Mouse (Mus musculus) left cerebral cortex, adult 2 months (tissue): Measurements from ENCODE around the gene Tmigd3. TPM values are rescaled to one million over a fixed set of nuclear protein-coding genes. Genes with fewer than 3 reads are reported as not detected.
A peak's percentile ranks its signal among the peaks of the same experiment; 100 is the strongest.

Experiments
- DNase-seq, 2 experiments: peaks; one replicate each; pipeline ENCODE4 v3.0.0; 2021 to 2022; ENCODE audit warnings: low spot score in 2 of 2, mixed read lengths in 1 of 2; ENCODE audit errors: extremely low spot score in 1 of 2
- H3K27ac ChIP-seq: fragments of 200-600 bp; 2 replicates; pipeline ENCODE4 v1.8.1; 2022
- H3K4me3 ChIP-seq: fragments of 200-600 bp; 2 replicates; pipeline ENCODE4 v1.8.1; 2022
- CTCF ChIP-seq: fragments of 200-600 bp; IDR thresholded peaks from 2 replicates; pipeline ENCODE4 v1.8.1; 2022; ENCODE audit warnings: antibody characterized with exemption, mild to moderate bottlenecking, moderate library complexity
- intact Hi-C: fragments of 180-260 bp; cut with DNase I; formaldehyde crosslinking; loops from one replicate; pipeline ENCODE4 v1.15.1; 2025
- total RNA-seq, 2 experiments: library from RNA; stranded (reverse); gene quantifications; 2 replicates each; pipeline ENCODE4 v1.2.3; 2021

Gene Tmigd3
- total RNA-seq, 2 experiments from 2014 or later: 0.75 TPM; not detected in 1

DNA sequence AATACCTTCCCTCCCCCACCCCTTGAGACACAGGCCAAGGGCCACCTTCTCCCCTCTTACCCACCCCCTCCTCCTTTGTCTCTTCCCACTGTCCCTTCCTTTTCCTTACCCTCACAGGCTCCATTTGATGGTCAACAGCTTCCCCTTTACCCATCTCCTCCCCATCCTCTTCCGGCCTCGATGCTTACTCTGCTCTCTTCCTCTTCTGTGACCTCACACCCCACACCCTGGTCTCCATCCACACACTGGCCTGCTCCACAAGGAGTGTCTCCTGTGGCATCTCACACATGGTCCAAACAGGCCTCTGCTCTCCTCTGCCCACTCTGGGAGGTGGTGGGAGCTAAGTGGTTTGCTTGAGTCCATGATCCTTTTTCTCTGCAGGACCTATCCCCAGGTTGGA, 7.2 kb downstream of the Tmigd3 start:
- Histone ChIP-seq H3K4me3 (no peak overlapping the region), H3K27ac (no peak overlapping the region)
- intact Hi-C loops: no loop called here
- no peak for DNase-seq
- no peak for TF ChIP-seq CTCF

- no peak for DNase-seq
- Histone ChIP-seq H3K27ac (no peak overlapping the region), H3K4me3 (no peak overlapping the region)
- intact Hi-C loops: no loop called here
- no peak for TF ChIP-seq CTCF
These were observed 8.0 kb downstream of the Tmigd3 start for GRCm38 (mm10) chr3:105878751-105879150.

DNA sequence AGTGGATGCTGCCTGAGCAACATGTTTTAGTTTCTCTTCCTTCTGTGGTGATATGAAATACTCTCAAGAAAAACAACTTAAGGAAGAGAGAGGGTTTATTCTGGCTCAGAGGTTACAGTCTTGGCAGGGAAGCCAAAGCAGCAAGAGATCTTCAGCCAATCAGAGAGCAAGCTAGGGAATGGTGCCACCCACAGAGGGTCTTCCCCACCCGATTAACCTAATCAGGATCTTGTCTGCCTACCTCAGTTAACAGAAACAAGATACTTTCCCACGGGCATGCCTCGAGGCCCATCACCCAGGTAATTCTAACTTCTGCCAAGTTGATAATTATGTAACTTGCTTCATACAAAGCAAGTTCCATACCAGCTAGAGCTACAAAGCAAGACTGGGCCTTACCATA, 9.7 kb downstream of the Tmigd3 start:
- no peak for TF ChIP-seq CTCF
- no peak overlapping the region for H3K4me3 ChIP-seq
- intact Hi-C loops: no loop called here

GRCm38 (mm10) chr3:105882105-105882504, 11.4 kb downstream of the Tmigd3 start:
- intact Hi-C loops: no loop called here
- Histone ChIP-seq H3K4me3 (no peak overlapping the region), H3K27ac (no peak overlapping the region)
- no peak for DNase-seq
- TF ChIP-seq CTCF: no peak

More for the DNA sequence above, 9.7 kb downstream of the Tmigd3 start:
- no peak for DNase-seq
- H3K27ac ChIP-seq: no peak overlapping the region

- TF ChIP-seq CTCF: no peak
- intact Hi-C loops: no loop called here
- Histone ChIP-seq H3K4me3 (no peak overlapping the region), H3K27ac (no peak overlapping the region)
- no peak for DNase-seq
These were observed 12.4 kb downstream of the Tmigd3 start for GRCm38 (mm10) chr3:105883111-105883510.

DNA sequence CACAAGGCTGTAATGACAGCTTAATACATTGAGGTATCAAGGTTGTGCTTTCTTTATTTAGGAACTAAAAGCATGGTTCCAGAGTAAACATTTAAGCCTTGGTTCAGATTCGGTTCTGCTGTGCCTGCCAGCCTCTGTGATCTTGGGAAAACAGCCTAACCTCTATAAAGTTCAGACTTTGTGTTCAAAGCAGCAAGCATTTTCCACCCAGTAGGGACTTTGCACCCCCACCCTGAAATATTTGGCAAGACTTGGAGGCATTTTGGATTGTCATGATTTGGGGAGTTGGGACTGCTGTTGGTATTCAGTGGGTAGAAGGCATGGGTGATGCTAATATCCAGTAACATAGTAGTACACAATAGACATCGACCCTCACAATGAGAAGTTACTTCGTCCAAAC, 18.3 kb downstream of the Tmigd3 start:
- H3K27ac ChIP-seq: no peak overlapping the region
- peak in 1 of 2 experiments; percentile 6 for DNase-seq
- TF ChIP-seq CTCF: no peak
- no peak overlapping the region for H3K4me3 ChIP-seq
- intact Hi-C loops: no loop called here

DNA sequence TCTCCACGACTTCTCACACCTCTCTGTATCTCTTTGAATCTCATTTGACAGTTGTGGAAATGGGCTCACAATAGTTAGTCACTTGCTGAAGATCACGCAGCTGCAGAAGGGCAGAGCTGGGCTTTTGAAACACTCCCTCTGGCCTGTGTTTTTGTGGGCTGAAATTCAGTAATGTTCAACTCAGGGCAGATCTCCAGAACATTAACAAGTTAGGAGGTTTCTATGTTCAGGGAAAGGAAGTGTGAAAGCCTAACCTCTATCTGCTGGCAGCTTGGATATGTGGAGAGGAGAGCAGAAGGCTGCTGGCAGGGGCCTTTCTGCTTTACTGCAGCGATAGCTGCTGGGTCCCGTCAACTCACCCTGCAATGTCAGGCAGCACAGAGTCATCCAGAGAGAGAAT, 19.5 kb downstream of the Tmigd3 start:
- DNase-seq: no peak
- Histone ChIP-seq H3K4me3 (no peak overlapping the region), H3K27ac (0 out of 2 replicates have a peak overlapping the region, but pooled peaks have one; percentile 24)
- no peak for TF ChIP-seq CTCF
- intact Hi-C loops: loop anchor here (5.0 kb wide), 1 partner anchor 33 kb away; no protein-coding TSS in a partner anchor

DNA sequence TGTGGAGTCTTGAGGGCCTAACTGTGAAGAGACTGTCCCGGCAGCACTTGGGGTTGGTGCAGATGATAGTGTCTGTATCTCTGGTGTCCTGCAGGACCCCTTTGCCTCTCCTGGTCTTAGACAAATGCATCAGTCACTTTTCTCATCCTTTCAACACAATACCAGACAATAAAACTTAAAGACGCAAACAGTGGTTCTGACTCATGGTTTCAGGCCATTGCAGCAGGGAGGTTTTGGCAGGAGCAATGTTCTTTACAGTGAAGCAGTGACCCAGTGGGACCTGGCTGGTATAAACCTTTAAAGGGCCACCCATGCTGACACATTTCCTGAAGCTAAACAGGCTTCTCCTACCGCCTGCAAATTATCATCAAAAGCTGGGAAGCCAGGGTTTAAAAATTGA, 20.4 kb downstream of the Tmigd3 start:
- intact Hi-C loops: loop anchor here (5.0 kb wide), 1 partner anchor 34 kb away; no protein-coding TSS in a partner anchor
- no peak for DNase-seq
- no peak overlapping the region for H3K4me3 ChIP-seq
- H3K27ac ChIP-seq: no peak overlapping the region
- no peak for TF ChIP-seq CTCF

GRCm38 (mm10) chr3:105891760-105892571, 21.3 kb downstream of the Tmigd3 start:
- Histone ChIP-seq H3K27ac (peak overlapping the region; percentile 67), H3K4me3 (no peak overlapping the region)
- no peak for TF ChIP-seq CTCF
- DNase-seq: no peak
- intact Hi-C loops: loop anchor here (5.0 kb wide), 1 partner anchor 35 kb away; no protein-coding TSS in a partner anchor

DNA sequence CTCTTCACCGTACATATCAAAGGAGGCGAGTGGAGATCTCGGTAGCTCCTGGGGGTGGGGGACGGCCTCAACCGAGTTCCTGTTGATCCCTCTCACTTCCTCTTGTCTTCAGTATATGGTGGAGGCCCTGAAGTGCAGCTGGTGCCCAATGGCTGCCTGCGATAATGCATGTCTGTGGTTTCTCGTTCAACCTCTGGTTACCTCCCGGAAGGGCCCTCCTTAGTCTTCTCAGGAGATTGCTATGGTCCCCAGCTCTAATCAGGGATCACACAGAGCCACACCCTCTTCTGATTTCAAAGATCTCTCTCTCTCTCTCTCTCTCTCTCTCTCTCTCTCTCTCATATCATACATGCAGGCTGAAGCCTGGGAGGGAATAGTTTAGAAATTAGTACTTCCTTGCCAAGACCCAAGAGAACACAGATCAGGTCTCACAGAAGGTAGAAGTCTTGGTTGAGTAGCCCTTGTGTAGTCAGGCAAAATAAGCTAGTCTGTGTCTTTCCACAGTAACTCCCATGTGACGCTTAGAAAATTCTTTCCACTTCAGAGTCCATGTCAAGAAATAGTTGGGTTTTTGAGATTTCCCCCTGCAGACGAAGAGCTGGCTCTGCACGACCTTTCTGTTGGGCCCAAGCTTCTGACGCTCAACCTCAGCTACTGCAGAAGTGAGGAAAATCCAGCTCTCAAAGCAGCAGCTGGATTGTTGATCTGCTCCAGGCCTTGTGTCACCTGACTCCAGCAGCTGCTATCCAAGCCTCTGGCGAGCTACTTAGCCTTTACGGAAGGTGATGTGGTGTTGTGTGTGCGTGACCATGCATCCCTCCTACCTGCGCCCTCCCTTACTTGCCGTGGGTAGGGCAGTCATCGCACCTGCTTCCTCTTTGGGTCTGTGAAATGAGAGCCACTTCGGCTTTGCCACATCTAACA, 22.1 kb downstream of the Tmigd3 start:
- no peak overlapping the region for H3K4me3 ChIP-seq

GRCm38 (mm10) chr3:105893941-105894391, 23.3 kb downstream of the Tmigd3 start:
- no peak overlapping the region for H3K27ac ChIP-seq
- no peak for TF ChIP-seq CTCF
- DNase-seq: peak in 1 of 2 experiments; percentile 13
- no peak overlapping the region for H3K4me3 ChIP-seq
- intact Hi-C loops: loop anchor here (5.0 kb wide), 1 partner anchor 37 kb away; no protein-coding TSS in a partner anchor

More for the DNA sequence above, 22.1 kb downstream of the Tmigd3 start:
- peak in 1 of 2 experiments; percentile 13 for DNase-seq
- TF ChIP-seq CTCF: no peak
- peak overlapping the region; percentile 67; the same call in 1 of the 2 replicates for H3K27ac ChIP-seq
- intact Hi-C loops: loop anchor here (5.0 kb wide), 1 partner anchor 36 kb away; no protein-coding TSS in a partner anchor
